Mouse (Mus musculus) gastrocnemius, postnatal 10 days (tissue): ENCODE data around the gene Vmn2r110. TPM values are rescaled to one million over a fixed set of nuclear protein-coding genes. Genes with fewer than 3 reads are reported as not detected.

Experiments
- DNase-seq: peaks from one replicate; pipeline ENCODE4 v3.0.0; 2021; ENCODE audit warnings: mixed read lengths
- long read RNA-seq, 2 experiments: library from polyadenylated mRNA; stranded (forward); transcript quantifications; one replicate each; pipeline ENCODE4 v2.0.0; 2021
- total RNA-seq, 2 experiments: library from RNA; stranded (reverse); gene quantifications; 2 replicates each; pipeline ENCODE4 v1.2.3; 2021

Vmn2r110 gene
- not detected for total RNA-seq
- long read RNA-seq, experiment 1: 0 reads
- long read RNA-seq, experiment 2: 0 reads

GRCm38 (mm10) chr17:20596323-20596722 lies at the start of gene Vmn2r110:
TSS of gene Vmn2r110 (minus strand) at chr17:20596423.
- DNase-seq: no peak

- no peak for DNase-seq
Observed at GRCm38 (mm10) chr17:20624777-20625176, 28.6 kb upstream of the Vmn2r110 start, which contains the start of gene Fpr-rs3. TSS of gene Fpr-rs3 (minus strand) at chr17:20624877.

- DNase-seq: no peak
Observed at GRCm38 (mm10) chr17:20564656-20565055, 31.6 kb downstream of the Vmn2r110 start, which contains the start of gene Vmn2r109. TSS of gene Vmn2r109 (minus strand) at chr17:20564756.

Other genes with a start within 250 kb of the Vmn2r110 start
- gene Vmn1r224, start 182.3 kb downstream of the Vmn2r110 start, total RNA-seq: not detected
- gene Vmn2r108, start 115.1 kb downstream of the Vmn2r110 start, total RNA-seq: not detected
- gene Vmn1r225, start 98.3 kb downstream of the Vmn2r110 start, total RNA-seq: not detected
- not detected for gene Vmn2r109, start 31.7 kb downstream of the Vmn2r110 start, total RNA-seq
- gene Fpr-rs3, start 28.5 kb upstream of the Vmn2r110 start, total RNA-seq: not detected
- not detected for gene Vmn1r226, start 86.4 kb upstream of the Vmn2r110 start, total RNA-seq
- not detected for gene Vmn1r227, start 133.4 kb upstream of the Vmn2r110 start, total RNA-seq
- gene Vmn1r228, start 189.7 kb upstream of the Vmn2r110 start, total RNA-seq: not detected
- gene Vmn1r229, start 215.1 kb upstream of the Vmn2r110 start, total RNA-seq: under 1 TPM in 1 of 2 experiments, not detected in 1; 0.02 TPM
- not detected for gene Vmn1r230, start 244.0 kb upstream of the Vmn2r110 start, total RNA-seq